8 mouse cellular contexts compared by ENCODE assay signal in the genomic region with DNA sequence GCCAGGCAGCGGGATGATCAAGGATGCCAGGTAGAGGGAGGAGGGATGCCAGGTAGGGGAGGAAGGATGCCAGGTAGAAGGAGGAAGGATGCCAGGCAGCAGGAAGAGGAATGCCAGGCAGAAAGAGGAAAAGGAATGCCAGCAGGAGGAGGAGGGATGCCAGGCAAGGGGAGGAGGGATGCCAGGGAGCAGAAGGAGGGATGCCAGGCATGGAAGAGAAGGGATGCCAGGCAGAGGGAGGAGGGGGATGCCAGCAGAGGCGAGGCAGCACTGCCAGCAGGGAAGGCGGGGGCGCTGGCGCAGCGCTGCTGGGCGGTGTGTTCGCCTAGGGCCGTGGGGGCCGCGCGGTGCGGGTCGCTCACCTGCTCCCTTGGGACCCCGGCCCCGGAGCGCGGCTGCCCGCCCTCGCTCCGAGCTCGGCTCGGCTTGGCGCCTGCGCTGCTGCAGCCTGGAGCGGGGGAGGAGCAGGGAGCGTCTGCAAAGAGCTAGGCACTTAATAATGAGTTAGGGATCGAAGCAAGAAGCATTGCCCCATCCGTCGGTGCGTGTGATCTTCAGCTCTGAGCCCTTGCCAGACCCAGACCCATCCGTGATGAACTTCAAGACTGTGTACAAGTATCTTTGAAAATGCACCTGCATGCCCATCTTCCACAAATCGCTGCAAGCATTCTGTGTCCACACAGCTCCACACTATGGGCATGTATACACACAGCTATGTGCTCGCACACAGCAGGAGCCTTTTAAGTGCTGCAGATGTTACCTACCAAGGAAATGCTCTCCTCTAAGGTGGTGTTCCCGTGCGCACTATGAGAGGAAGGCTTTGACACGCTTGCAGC. TPM values are rescaled to one million over a fixed set of nuclear protein-coding genes. Genes with fewer than 3 reads are reported as not detected.
A peak's percentile ranks its signal among the peaks of the same experiment; 100 is the strongest.
DNase-seq lines count a peak whose midpoint lies in the region; ATAC-seq lines count a peak whose summit lies in the region.

Gene Smarcd3, minus strand, starts transcription at position 426 of the 836 bp plus-strand sequence.

- H3K36me3 ChIP-seq in forebrain, embryonic 15.5 days = no peaks in the 10 kb centered on the region
- H3K36me3 ChIP-seq in stomach, embryonic 15.5 days = no peaks in the 10 kb centered on the region

- H3K4me2 ChIP-seq in forebrain, embryonic 15.5 days (replicated peaks) = peak within 1 kb of the TSS; percentile 59
- peak within 1 kb of the TSS; percentile 69 for H3K4me2 ChIP-seq in stomach, embryonic 15.5 days

- H3K9ac ChIP-seq in forebrain, embryonic 15.5 days (replicated peaks) = peak within 1 kb of the TSS; percentile 71
- peak within 1 kb of the TSS; percentile 21; the same call in 1 of the 2 replicates for H3K9ac ChIP-seq in stomach, embryonic 15.5 days

- peak within 1 kb of the TSS; percentile 61 for H3K4me3 ChIP-seq in forebrain, embryonic 15.5 days
- peak within 1 kb of the TSS; percentile 46 for H3K4me3 ChIP-seq in stomach, embryonic 15.5 days (replicated peaks)

- 3% methylated on average over 23 of the region's 37 CpGs for WGBS in forebrain, embryonic 15.5 days
- WGBS in stomach, embryonic 15.5 days = 3% methylated on average over 35 of the region's 37 CpGs

- peak within 1 kb of the TSS; percentile 86 for H3K27ac ChIP-seq in forebrain, embryonic 15.5 days (replicated peaks)
- H3K27ac ChIP-seq in stomach, embryonic 15.5 days = no peak within 1 kb of the TSS

- intact Hi-C loops in heart, postnatal 10 days (cut with DNase I) = no loop called here

- ATAC-seq in forebrain, embryonic 15.5 days (replicated peaks) = peak; percentile 89
- ATAC-seq in stomach, embryonic 15.5 days (ENCODE audit: insufficient read depth, low FRiP score, low read depth) = peak; percentile 53; the same call in 1 of the 2 replicates
- ATAC-seq in granulocyte monocyte progenitor cell, adult 5-6 weeks (replicated peaks; ENCODE audit: poor library complexity, severe bottlenecking) = no peak; the same call in 1 of the 2 replicates

- no peaks in the 10 kb centered on the region for H3K9me3 ChIP-seq in forebrain, embryonic 15.5 days
- no peaks in the 10 kb centered on the region for H3K9me3 ChIP-seq in stomach, embryonic 15.5 days

- H3K4me1 ChIP-seq in forebrain, embryonic 15.5 days = peaks cover 52% of the 10 kb centered on the region
- peaks cover 4% of the 10 kb centered on the region for H3K4me1 ChIP-seq in stomach, embryonic 15.5 days

- peak; percentile 51 for DNase-seq in R1 (ENCODE audit: low read depth, low spot score)
- DNase-seq in cerebellum, adult 11 months = peak; percentile 94
- DNase-seq in heart, postnatal 10 days = peak; percentile 51 to 52
- peak; percentile 79 to 84 for DNase-seq in layer of hippocampus, adult 8-10 months (ENCODE audit: low spot score in 2 of 2)
- DNase-seq in lung, postnatal 10 days = peak; percentile 46

- H3K27me3 ChIP-seq in forebrain, embryonic 15.5 days = no peaks in the 10 kb centered on the region
- 0 out of 2 replicates have a peak, but pooled peaks cover 12% of the 10 kb centered on the region for H3K27me3 ChIP-seq in stomach, embryonic 15.5 days (replicated peaks)

RNA-seq across cellular contexts. Expression of gene Smarcd3, which starts in this region (rescaled TPM):
- 171 and 176 TPM in 2 replicates for polyA plus RNA-seq in forebrain, embryonic 15.5 days (2015; fragmentation: Nextera tagmentation; extraction: Ambion mirVana)
- total RNA-seq in heart, postnatal 10 days (2021) = 10 to 100 TPM; 61.4 to 67.8 TPM
- 10 to 100 TPM; 85.5 to 92.0 (median 89.1) TPM for total RNA-seq in layer of hippocampus, adult 8-10 months (2022)
- 22.2 and 25.1 TPM in 2 replicates for polyA plus RNA-seq in stomach, embryonic 15.5 days (2015; fragmentation: Nextera tagmentation; extraction: Ambion mirVana)
- total RNA-seq in granulocyte monocyte progenitor cell, adult 5-6 weeks (2014; fragmentation: Nextera tagmentation) = not detected in 2 replicates
- 0.05 and 0.34 TPM in 2 replicates for total RNA-seq in granulocyte monocyte progenitor cell, adult 5-6 weeks (2017)

Comparison
In these comparisons a context has a peak if more than half of its experiments do, and no peak if none do; other contexts are left out.
1. RNA of gene Smarcd3 (total RNA-seq): 85.5 to 92.0 TPM in layer of hippocampus, adult 8-10 months and 61.4 to 67.8 TPM in heart, postnatal 10 days; 0.05 to 0.34 TPM in granulocyte monocyte progenitor cell, adult 5-6 weeks; every median in the first group is over 10 times any median in the second.
2. Peak in every context shown above with its lines, with median percentiles within 50 percentile points of each other: DNase-seq.